8 mouse cellular contexts compared by ENCODE assay signal in the genomic region with DNA sequence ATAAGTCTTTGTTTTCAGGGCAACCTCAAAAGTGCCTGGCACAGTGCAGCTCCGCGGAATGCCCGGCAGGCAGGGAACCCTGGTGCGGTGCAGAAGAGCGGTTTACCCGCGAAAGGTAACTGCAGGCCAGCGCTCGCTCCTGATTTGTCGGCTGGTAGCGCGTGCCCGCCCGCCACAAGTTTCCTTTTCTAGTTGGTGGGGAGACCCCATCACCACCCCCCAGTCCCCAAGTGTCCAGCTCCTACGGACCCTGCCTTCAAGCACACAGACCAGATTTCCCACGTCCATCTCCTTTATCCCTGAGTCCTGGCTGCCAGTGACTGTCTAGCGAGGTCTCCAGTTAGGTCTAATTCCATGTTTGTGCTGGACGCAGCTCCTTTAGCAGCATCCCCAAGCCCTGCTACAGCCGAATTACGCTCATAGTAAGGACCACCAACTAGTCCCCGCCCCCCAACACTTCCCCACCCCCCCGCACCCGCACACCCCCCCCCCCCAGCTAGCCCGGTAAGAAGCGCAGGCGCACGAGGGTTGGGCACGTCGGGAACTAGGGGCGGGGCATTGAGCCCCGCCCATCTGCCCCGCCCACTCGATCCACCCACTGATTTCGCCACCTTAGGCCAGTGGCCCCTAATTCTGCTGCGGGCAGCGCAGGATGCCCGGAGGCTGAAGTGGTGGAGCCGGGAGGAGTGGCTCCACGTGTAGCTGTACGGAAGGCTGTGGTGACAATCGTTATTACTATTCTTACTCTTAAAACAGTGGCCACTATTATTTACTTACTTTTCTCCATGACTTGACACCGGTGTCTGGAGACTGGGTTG. TPM values are rescaled to one million over a fixed set of nuclear protein-coding genes. Genes with fewer than 3 reads are reported as not detected.
A peak's percentile ranks its signal among the peaks of the same experiment; 100 is the strongest.
DNase-seq lines count a peak whose midpoint lies in the region; ATAC-seq and TF ChIP-seq lines count a peak whose summit lies in the region.

Gene Lrrc63 (minus strand): TSS at position 381 of the 818 bp plus-strand sequence.
Gene Lcp1 (plus strand): TSS at position 601 of the 818 bp plus-strand sequence.

- peak; percentile 62 for DNase-seq in gastrocnemius, postnatal 10 days
- DNase-seq in induced T-regulatory cell, adult 2 months (ENCODE audit: low read depth) = peak; percentile 81
- peak; percentile 14 to 80 for DNase-seq in left cerebral cortex, postnatal 10 days (ENCODE audit: extremely low spot score in 1 of 2, low spot score in 2 of 2)
- DNase-seq in right cerebral cortex, postnatal 10 days (ENCODE audit: low spot score in 2 of 2) = peak; percentile 73 to 76
- DNase-seq in urinary bladder, postnatal 25 days (ENCODE audit: low spot score) = peak; percentile 70

- H3K4me3 ChIP-seq in cortical plate, adult 2 months (ENCODE audit: insufficient read depth, low read length) = peak within 1 kb of the TSS; percentile 64

- peak; percentile 60 for ATAC-seq in activated CD4-positive, CD25-positive, alpha-beta regulatory T cell, adult 4 months
- ATAC-seq in megakaryocyte progenitor cell, adult 5-6 weeks (replicated peaks; ENCODE audit: poor library complexity) = peak; percentile 97

- no peaks in the 10 kb centered on the region for H3K4me1 ChIP-seq in cortical plate, adult 2 months (ENCODE audit: control insufficient read depth, insufficient read depth, low read length)

- intact Hi-C loops in left cerebral cortex, postnatal 10 days (cut with DNase I) = loop anchor here (5.0 kb wide), 1 partner anchor 63 kb away; no protein-coding TSS in a partner anchor

- TF ChIP-seq POLR2A in cortical plate, adult 2 months (IDR thresholded peaks at IDR 0.05; ENCODE audit: extremely low read depth, insufficient read depth, low read length) = no peak

- H3K27ac ChIP-seq in cortical plate, adult 2 months (ENCODE audit: insufficient read depth, low read length) = no peak within 1 kb of the TSS

- no peak for TF ChIP-seq CTCF in cortical plate, adult 2 months (IDR thresholded peaks at IDR 0.05; ENCODE audit: extremely low read depth, insufficient read depth, low read length)

RNA-seq across cellular contexts. Expression of gene Lrrc63, which starts in this region (rescaled TPM):
- not detected for polyA plus RNA-seq in activated CD4-positive, CD25-positive, alpha-beta regulatory T cell, adult 4 months (2017; shearing (Covaris generic))
- polyA plus RNA-seq in cortical plate, adult 2 months (2012; rRNA removed) = 0.04 TPM in 2 replicates
- not detected for total RNA-seq in gastrocnemius, postnatal 10 days (2021)
- total RNA-seq in left cerebral cortex, postnatal 10 days (2021) = not detected
- 0.12 and 0.27 TPM in 2 replicates for total RNA-seq in megakaryocyte progenitor cell, adult 5-6 weeks (2015)
- 0.17 TPM in 1 of 2 replicates, not detected in the other for total RNA-seq in megakaryocyte progenitor cell, adult 5-6 weeks (2017)

RNA-seq across cellular contexts. Expression of gene Lcp1, which starts in this region (rescaled TPM):
- polyA plus RNA-seq in activated CD4-positive, CD25-positive, alpha-beta regulatory T cell, adult 4 months (2017; shearing (Covaris generic)) = 1,000 to 10,000 TPM; 1,354 to 1,613 TPM
- polyA plus RNA-seq in cortical plate, adult 2 months (2012; rRNA removed) = 4.9 and 5.5 TPM in 2 replicates
- 10 to 100 TPM; 10.0 to 19.9 TPM for total RNA-seq in gastrocnemius, postnatal 10 days (2021)
- 1 to 10 TPM; 8.0 to 8.1 TPM for total RNA-seq in left cerebral cortex, postnatal 10 days (2021)
- total RNA-seq in megakaryocyte progenitor cell, adult 5-6 weeks (2015) = 524 and 595 TPM in 2 replicates
- total RNA-seq in megakaryocyte progenitor cell, adult 5-6 weeks (2017) = 311 and 321 TPM in 2 replicates

Comparison
In these comparisons a context has a peak if more than half of its experiments do, and no peak if none do; other contexts are left out.
1. RNA of gene Lcp1 (total RNA-seq): 311 to 595 TPM in megakaryocyte progenitor cell, adult 5-6 weeks; 10.0 to 19.9 TPM in gastrocnemius, postnatal 10 days and 8.0 to 8.1 TPM in left cerebral cortex, postnatal 10 days; every median in the first group is over 10 times any median in the second.
2. RNA of gene Lcp1 (polyA plus RNA-seq): 1,354 to 1,613 TPM in activated CD4-positive, CD25-positive, alpha-beta regulatory T cell, adult 4 months; 4.9 to 5.5 TPM in cortical plate, adult 2 months; every median in the first group is over 100 times any median in the second.
3. Peak in every context shown above with its lines, with median percentiles within 50 percentile points of each other: DNase-seq.